Mouse (Mus musculus): ENCODE results near the gene Ddx17. TPM values are rescaled to one million over a fixed set of nuclear protein-coding genes. Genes with fewer than 3 reads are reported as not detected.
A peak's percentile ranks its signal among the peaks of the same experiment; 100 is the strongest.

Gene Ddx17
- total RNA-seq, 2 experiments from 2014 or later = 80.2 to 86.8 TPM

- Histone ChIP-seq H3K4me3 (peak overlapping the region; percentile 99), H3K27ac (peak overlapping the region; percentile 100; the same call in 1 of the 2 replicates)
- no peak for TF ChIP-seq CTCF (IDR thresholded peaks at IDR 0.05)
- intact Hi-C loops (cut with DNase I) = loop anchor here (10.0 kb wide), 1 partner anchor 141 kb away; the partner anchor contains the start of gene Josd1
- DNase-seq = no peak
Observed at GRCm38 (mm10) chr15:79543968-79544367, 2.6 kb downstream of the Ddx17 start.

- intact Hi-C loops (cut with DNase I) = loop anchor here (10.0 kb wide), 1 partner anchor 211 kb away; the partner anchor contains the start of gene Sun2
- Histone ChIP-seq H3K4me3 (no peak overlapping the region), H3K27ac (peak overlapping the region; percentile 69)
- peak; percentile 67 for DNase-seq
- TF ChIP-seq CTCF (IDR thresholded peaks at IDR 0.05) = no peak
Observed at GRCm38 (mm10) chr15:79533796-79534195, 12.7 kb downstream of the Ddx17 start.

- no peak for TF ChIP-seq CTCF (IDR thresholded peaks at IDR 0.05)
- peak; percentile 70 for DNase-seq
- no peak overlapping the region for H3K4me3 ChIP-seq
- intact Hi-C loops (cut with DNase I) = loop anchor here (10.0 kb wide), 1 partner anchor 215 kb away; the partner anchor contains the start of gene Sun2
- H3K27ac ChIP-seq = 0 out of 2 replicates have a peak overlapping the region, but pooled peaks have one; percentile 35
Observed at GRCm38 (mm10) chr15:79529935-79530334, 16.6 kb downstream of the Ddx17 start.

- Histone ChIP-seq H3K27ac (peak overlapping the region; percentile 64), H3K4me3 (no peak overlapping the region)
- intact Hi-C loops (cut with DNase I) = loop anchor here (2.0 kb wide), 1 partner anchor 13 kb away; no protein-coding TSS in a partner anchor
- DNase-seq = no peak
- no peak for TF ChIP-seq CTCF (IDR thresholded peaks at IDR 0.05)
Observed at GRCm38 (mm10) chr15:79527991-79528639, 18.4 kb downstream of the Ddx17 start.

DNA sequence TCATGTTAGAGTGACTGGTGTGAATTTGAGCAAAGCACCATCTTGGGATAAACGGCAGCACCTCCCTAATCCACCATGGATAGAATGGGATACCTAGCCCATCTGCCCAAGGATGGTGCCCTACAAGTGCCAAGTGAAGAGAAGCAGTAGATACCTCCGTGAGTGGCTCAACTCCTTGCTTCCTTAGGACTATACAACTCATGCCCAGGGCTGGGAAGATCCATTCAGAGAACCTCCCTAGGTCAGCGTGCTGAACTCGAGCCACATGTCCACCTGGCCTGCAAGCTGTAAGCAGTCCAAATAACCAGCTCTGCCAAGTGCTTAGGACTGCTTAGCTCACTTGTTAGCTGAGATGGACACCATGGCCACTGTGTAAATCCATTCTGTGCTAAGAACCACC lies 19.3 kb downstream of the Ddx17 start:
- TF ChIP-seq CTCF (IDR thresholded peaks at IDR 0.05) = no peak
- DNase-seq = peak; percentile 82
- intact Hi-C loops (cut with DNase I) = loop anchor here (2.0 kb wide), 1 partner anchor 14 kb away; no protein-coding TSS in a partner anchor
- Histone ChIP-seq H3K27ac (peak overlapping the region; percentile 64), H3K4me3 (no peak overlapping the region)

DNA sequence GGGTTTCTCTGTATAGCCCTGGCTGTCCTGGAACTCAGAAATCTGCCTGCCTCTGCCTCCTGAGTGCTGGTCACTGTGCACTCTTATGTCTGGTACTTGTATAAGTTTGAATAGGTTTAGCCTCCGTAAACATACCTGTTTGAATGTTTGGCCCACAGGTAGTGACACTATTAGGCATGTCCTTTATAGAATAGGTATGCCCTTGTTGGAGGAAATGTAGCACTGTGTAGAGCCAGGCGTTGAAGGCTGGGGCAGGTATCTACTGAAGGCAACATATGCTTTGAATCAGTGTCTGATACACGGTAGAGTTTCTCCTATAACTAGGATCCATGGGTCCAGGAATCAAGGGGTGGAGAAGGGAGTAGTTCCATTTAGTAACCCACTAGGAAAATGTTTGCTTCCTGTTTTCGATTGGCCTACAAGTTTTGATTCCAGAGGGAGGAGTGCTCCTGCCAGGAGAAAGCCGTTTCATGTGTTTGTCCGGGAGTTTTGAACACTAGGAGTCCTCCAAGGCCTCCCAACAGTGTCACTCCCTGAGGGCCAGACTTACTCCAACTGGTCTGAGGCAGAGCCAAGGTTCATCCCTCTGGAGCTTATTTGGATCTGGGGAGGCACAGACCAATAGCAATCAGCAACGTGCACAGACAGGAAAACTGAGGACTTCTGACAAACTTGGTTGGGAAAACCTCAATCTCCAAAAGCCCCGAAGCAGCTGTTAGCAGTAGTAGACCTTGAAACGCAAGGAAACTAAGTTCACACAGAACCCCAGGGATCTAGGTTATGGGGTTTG lies 20.4 kb downstream of the Ddx17 start:
- TF ChIP-seq CTCF (IDR thresholded peaks at IDR 0.05) = no peak
- intact Hi-C loops (cut with DNase I) = loop anchor here (2.0 kb wide), 1 partner anchor 15 kb away; no protein-coding TSS in a partner anchor
- Histone ChIP-seq H3K27ac (peak overlapping the region; percentile 64), H3K4me3 (no peak overlapping the region)
- DNase-seq = peak; percentile 61

GRCm38 (mm10) chr15:79525564-79525963 lies 21.0 kb downstream of the Ddx17 start:
- DNase-seq = no peak
- intact Hi-C loops (cut with DNase I) = no loop called here
- H3K4me3 ChIP-seq = no peak overlapping the region
- TF ChIP-seq CTCF (IDR thresholded peaks at IDR 0.05) = no peak
- peak overlapping the region; percentile 64; the same call in 1 of the 2 replicates for H3K27ac ChIP-seq

DNA sequence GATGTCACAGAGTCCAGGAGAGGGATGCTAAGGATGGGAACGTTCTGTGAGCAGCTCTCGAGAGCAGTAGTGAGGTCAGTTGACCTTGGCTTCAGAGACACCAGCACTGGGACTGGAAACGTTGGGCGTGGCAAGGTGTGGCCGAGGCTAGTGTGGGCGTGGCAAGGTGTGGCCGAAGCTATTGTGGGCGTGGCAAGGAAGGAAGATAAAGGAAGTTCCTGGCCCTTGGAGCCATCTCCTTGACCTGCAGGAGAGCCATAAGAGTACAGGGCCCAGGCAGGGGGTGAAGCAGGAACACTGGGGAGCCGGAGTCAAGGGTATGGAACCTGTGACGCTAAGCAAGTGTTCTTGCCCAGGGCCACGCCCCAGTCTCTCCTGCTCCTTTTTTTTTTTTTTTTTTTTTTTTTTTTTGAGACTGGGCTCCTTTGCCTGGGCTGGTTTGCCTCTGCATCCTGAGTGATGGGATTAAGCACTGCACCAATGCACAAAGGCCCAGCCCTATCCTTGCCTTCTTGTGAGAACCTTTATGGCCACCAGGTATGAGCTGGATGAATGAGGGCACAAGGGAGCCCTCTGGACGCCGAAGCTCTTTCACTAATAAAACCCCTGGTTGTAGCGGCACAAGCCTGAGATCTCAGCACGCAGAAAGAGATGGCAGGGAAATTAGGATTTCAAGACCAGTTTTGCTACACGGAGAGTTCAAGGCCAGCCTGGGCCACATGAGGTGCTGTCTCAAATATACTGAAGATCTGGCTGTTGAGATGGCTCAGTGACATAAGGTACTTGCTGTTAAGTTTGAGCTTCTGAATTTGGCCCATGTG lies 26.9 kb downstream of the Ddx17 start:
- DNase-seq = no peak
- TF ChIP-seq CTCF (IDR thresholded peaks at IDR 0.05) = no peak
- intact Hi-C loops (cut with DNase I) = no loop called here
- H3K27ac ChIP-seq = no peak overlapping the region
- no peak overlapping the region; the same call in 1 of the 2 replicates for H3K4me3 ChIP-seq

GRCm38 (mm10) chr15:79518571-79518970 lies 28.0 kb downstream of the Ddx17 start:
- TF ChIP-seq CTCF (IDR thresholded peaks at IDR 0.05) = no peak
- DNase-seq = no peak
- intact Hi-C loops (cut with DNase I) = no loop called here
- Histone ChIP-seq H3K4me3 (peak overlapping the region; percentile 88), H3K27ac (0 out of 2 replicates have a peak overlapping the region, but pooled peaks have one; percentile 8)

DNA sequence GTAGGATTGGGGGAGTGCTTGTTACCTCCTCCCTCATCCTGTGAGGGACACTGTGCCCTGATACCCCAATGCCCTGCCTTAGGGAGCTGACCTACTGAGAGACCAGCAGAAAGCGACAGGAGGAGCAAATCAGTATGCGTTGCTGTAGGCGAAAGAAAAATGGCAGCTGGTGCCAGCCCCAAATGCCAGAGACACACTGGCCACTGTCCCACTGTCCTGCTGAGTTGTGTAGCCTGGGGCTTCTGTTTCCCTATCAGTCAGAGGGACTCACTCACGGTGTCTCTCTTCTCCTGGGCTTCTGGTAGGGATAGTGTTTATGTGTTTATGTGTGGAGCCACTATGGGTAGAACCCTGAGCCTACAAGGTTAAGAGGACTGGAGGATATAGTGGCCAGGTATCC lies 28.8 kb downstream of the Ddx17 start:
- TF ChIP-seq CTCF (IDR thresholded peaks at IDR 0.05) = no peak
- Histone ChIP-seq H3K4me3 (peak overlapping the region; percentile 88), H3K27ac (peak overlapping the region; percentile 87)
- no peak for DNase-seq
- intact Hi-C loops (cut with DNase I) = no loop called here

DNA sequence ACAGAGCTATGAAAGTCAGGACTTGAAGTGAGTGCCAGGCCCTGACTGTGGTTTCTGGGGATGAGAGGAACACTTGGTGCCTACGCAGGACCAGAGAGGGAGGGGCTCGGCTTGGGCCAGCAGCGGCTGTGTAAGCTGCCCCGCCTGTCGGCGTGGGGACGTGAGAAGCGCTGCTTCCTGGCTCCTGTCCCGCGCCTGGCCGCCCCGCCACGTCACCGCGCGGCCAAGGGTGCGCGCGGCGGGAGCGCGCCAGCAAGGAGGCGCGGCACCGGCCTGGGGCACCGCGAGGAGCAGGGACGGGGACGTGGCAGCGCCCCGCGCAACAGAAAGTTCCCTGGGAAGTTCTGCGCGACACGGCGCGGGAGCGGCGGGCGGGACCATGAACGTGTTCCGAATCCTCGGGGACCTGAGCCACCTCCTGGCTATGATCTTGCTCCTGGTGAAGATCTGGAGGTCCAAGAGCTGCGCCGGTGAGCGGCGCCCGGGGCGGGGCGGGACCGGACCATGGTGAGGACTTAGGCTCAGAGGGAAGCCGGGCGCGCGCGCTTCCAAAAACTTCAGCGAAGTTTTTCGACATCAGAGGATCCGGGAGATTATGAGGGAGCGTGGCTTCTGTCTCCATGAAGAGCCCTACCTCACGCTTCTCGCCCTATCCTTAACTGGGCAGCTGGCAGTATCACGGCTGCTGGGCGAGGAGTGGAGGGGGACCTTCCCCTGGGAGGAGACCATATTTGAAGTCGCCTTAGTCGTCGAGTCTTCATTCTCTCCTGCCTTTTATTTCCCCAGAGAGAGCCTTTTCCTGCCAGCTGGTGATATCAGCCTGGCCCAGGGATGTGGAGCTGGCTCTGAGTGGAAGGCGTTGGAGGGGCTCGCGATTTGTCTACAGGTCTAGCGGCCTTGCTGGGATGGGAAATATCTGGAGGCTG lies 30.1 kb downstream of the Ddx17 start, which contains the start of gene Kdelr3:
Gene Kdelr3 (plus strand): TSS at position 241 of the 926 bp plus-strand sequence.
- DNase-seq = peak; percentile 93
- Histone ChIP-seq H3K4me3 (peak within 1 kb of the TSS; percentile 88), H3K27ac (peak within 1 kb of the TSS; percentile 87)
- intact Hi-C loops (cut with DNase I) = no loop called here
- TF ChIP-seq CTCF (IDR thresholded peaks at IDR 0.05) = peak; percentile 10; the same call in 1 of the 2 replicates
